11 mouse cellular contexts compared by ENCODE assay signal in genomic region chr4:98400926-98401583, GRCm38 (mm10). TPM values are rescaled to one million over a fixed set of nuclear protein-coding genes. Genes with fewer than 3 reads are reported as not detected.
A peak's percentile ranks its signal among the peaks of the same experiment; 100 is the strongest.
DNase-seq lines count a peak whose midpoint lies in the region; ATAC-seq and TF ChIP-seq lines count a peak whose summit lies in the region.
"Had no signal": no experiment of that assay in that cellular context is flagged by ENCODE, and none has a peak within 500 bp of the region (broad histone marks: within the 10 kb centered on the region; RNA-seq: fewer than 3 reads in every experiment).

No protein-coding gene starts in this region.

- H3K4me2 ChIP-seq in heart, embryonic 15.5 days = no peak overlapping the region
- H3K4me2 ChIP-seq in hindbrain, postnatal 0 days (ENCODE audit: low read depth, low read length) = no peak overlapping the region
- H3K4me2 ChIP-seq: embryonic facial prominence, embryonic 13.5 days; hindbrain, embryonic 13.5 days had no signal

- WGBS in heart, embryonic 15.5 days = 34% methylated on average over 6 of the region's 6 CpGs
- 54% methylated on average over 6 of the region's 6 CpGs for WGBS in hindbrain, postnatal 0 days

- H3K4me3 ChIP-seq in heart, embryonic 15.5 days = no peak overlapping the region
- H3K4me3 ChIP-seq in hindbrain, postnatal 0 days (ENCODE audit: low read length) = no peak overlapping the region
- H3K4me3 ChIP-seq: embryonic facial prominence, embryonic 13.5 days; hindbrain, embryonic 13.5 days had no signal

- no peaks in the 10 kb centered on the region for H3K9me3 ChIP-seq in heart, embryonic 15.5 days (replicated peaks)
- H3K9me3 ChIP-seq in hindbrain, postnatal 0 days (ENCODE audit: low read length) = no peaks in the 10 kb centered on the region
- H3K9me3 ChIP-seq: embryonic facial prominence, embryonic 13.5 days; hindbrain, embryonic 13.5 days had no signal

- TF ChIP-seq CTCF in hindbrain, postnatal 0 days (IDR thresholded peaks at IDR 0.05; ENCODE audit: low read depth) = no peak

- DNase-seq in heart, adult 9 months (ENCODE audit: low spot score in 2 of 2) = no peak
- DNase-seq in NIH3T3 (ENCODE audit: low read depth) = peak; percentile 62
- peak; percentile 12 for DNase-seq in kidney, adult 18-20 months
- DNase-seq in lung, postnatal 25 days (ENCODE audit: low spot score) = peak; percentile 11
- no peak for DNase-seq in spleen, postnatal 14 days (ENCODE audit: low spot score in 2 of 2)
- no peak for DNase-seq in frontal cortex, postnatal 10 days (ENCODE audit: low spot score in 2 of 2)
- DNase-seq in hindbrain, postnatal 0 days (ENCODE audit: low spot score) = no peak

- H3K36me3 ChIP-seq in heart, embryonic 15.5 days = no peaks in the 10 kb centered on the region
- no peaks in the 10 kb centered on the region for H3K36me3 ChIP-seq in hindbrain, postnatal 0 days (ENCODE audit: insufficient read depth, low read length)
- H3K36me3 ChIP-seq: embryonic facial prominence, embryonic 13.5 days; hindbrain, embryonic 13.5 days had no signal

- H3K9ac ChIP-seq in heart, embryonic 15.5 days = no peak overlapping the region
- H3K9ac ChIP-seq in hindbrain, postnatal 0 days (replicated peaks; ENCODE audit: low read length) = no peak overlapping the region
- H3K9ac ChIP-seq: embryonic facial prominence, embryonic 13.5 days; hindbrain, embryonic 13.5 days had no signal

- H3K27me3 ChIP-seq in heart, embryonic 15.5 days = no peaks in the 10 kb centered on the region
- H3K27me3 ChIP-seq in hindbrain, postnatal 0 days (ENCODE audit: insufficient read depth, low read length) = no peaks in the 10 kb centered on the region
- H3K27me3 ChIP-seq: embryonic facial prominence, embryonic 13.5 days; hindbrain, embryonic 13.5 days had no signal

- H3K4me1 ChIP-seq in heart, embryonic 15.5 days (replicated peaks) = peaks cover 15% of the 10 kb centered on the region
- no peaks in the 10 kb centered on the region for H3K4me1 ChIP-seq in hindbrain, postnatal 0 days (ENCODE audit: insufficient read depth, low read length)
- H3K4me1 ChIP-seq: embryonic facial prominence, embryonic 13.5 days; hindbrain, embryonic 13.5 days had no signal

- H3K27ac ChIP-seq in heart, embryonic 15.5 days = peak overlapping the region; percentile 43
- no peak overlapping the region for H3K27ac ChIP-seq in hindbrain, postnatal 0 days
- H3K27ac ChIP-seq: embryonic facial prominence, embryonic 13.5 days; hindbrain, embryonic 13.5 days had no signal

- ATAC-seq in heart, embryonic 15.5 days (replicated peaks; ENCODE audit: insufficient number of reproducible peaks, insufficient read depth, low FRiP score, low read depth) = no peak
- ATAC-seq in hindbrain, postnatal 0 days = no peak
- ATAC-seq: activated CD4-positive, CD25-positive, alpha-beta regulatory T cell, adult 4 months had no signal

RNA-seq across cellular contexts. Expression of gene Patj, which starts 5.5 kb away (rescaled TPM):
- polyA plus RNA-seq in heart, embryonic 15.5 days (2015; fragmentation: Nextera tagmentation; extraction: Ambion mirVana) = 5.9 and 10.4 TPM in 2 replicates
- 15.3 and 24.6 TPM in 2 replicates for total RNA-seq in hindbrain, postnatal 0 days (2014; rRNA removed)
- polyA plus RNA-seq in hindbrain, postnatal 0 days (2015; fragmentation: Nextera tagmentation; extraction: Ambion mirVana) = 10.3 and 11.6 TPM in 2 replicates

RNA-seq across cellular contexts. Expression of gene Tm2d1, which starts 17.9 kb away (rescaled TPM):
- 85.7 and 112 TPM in 2 replicates for polyA plus RNA-seq in heart, embryonic 15.5 days (2015; fragmentation: Nextera tagmentation; extraction: Ambion mirVana)
- total RNA-seq in hindbrain, postnatal 0 days (2014; rRNA removed) = 34.9 and 47.9 TPM in 2 replicates
- 162 and 176 TPM in 2 replicates for polyA plus RNA-seq in hindbrain, postnatal 0 days (2015; fragmentation: Nextera tagmentation; extraction: Ambion mirVana)

Comparison
In these comparisons a context has a peak if more than half of its experiments do, and no peak if none do; other contexts are left out.
1. DNase-seq: peak in NIH3T3 (single experiment), kidney, adult 18-20 months (single experiment) and lung, postnatal 25 days (single experiment); none in heart, adult 9 months (0 of 2), spleen, postnatal 14 days (0 of 2), frontal cortex, postnatal 10 days (0 of 2) and hindbrain, postnatal 0 days (single experiment).